Mouse (Mus musculus) liver, embryonic 11.5 days (tissue): Measurements from ENCODE around the gene Egfl8. TPM values are rescaled to one million over a fixed set of nuclear protein-coding genes. Genes with fewer than 3 reads are reported as not detected.

Experiments
- ATAC-seq: fragments of 200-750 bp; cut with Nextera tagmentation; replicated peaks from 2 replicates; pipeline ENCODE4 v1.8.0; 2017; ENCODE audit warnings: moderate number of reproducible peaks, mild to moderate bottlenecking, moderate TSS enrichment, moderate library complexity; ENCODE audit not compliant: low FRiP score
- DNase-seq: peaks from one replicate; pipeline ENCODE4 v3.0.0-alpha.2; 2017; ENCODE audit warnings: low spot score
- H3K27ac ChIP-seq: fragments of 300-500 bp; sonication (generic); 2 replicates; pipeline ENCODE4 v1.5.1; 2014; ENCODE audit warnings: mild to moderate bottlenecking, low read depth, low read length, control low read depth
- H3K27me3 ChIP-seq: fragments of 300-500 bp; sonication (generic); replicated peaks from 2 replicates; pipeline ENCODE4 v1.6.1; 2014; ENCODE audit warnings: low read length, mixed read lengths; ENCODE audit not compliant: control insufficient read depth, insufficient read depth
- H3K36me3 ChIP-seq: fragments of 300-500 bp; sonication (generic); 2 replicates; pipeline ENCODE4 v1.6.1; 2014; ENCODE audit warnings: mild to moderate bottlenecking, low read length, moderate library complexity, mixed read lengths; ENCODE audit not compliant: control insufficient read depth, insufficient read depth
- H3K4me1 ChIP-seq: fragments of 300-500 bp; sonication (generic); replicated peaks from 2 replicates; pipeline ENCODE4 v1.6.1; 2014; ENCODE audit warnings: low read length, mixed read lengths; ENCODE audit not compliant: control insufficient read depth, insufficient read depth
- H3K4me2 ChIP-seq: fragments of 300-500 bp; sonication (generic); 2 replicates; pipeline ENCODE4 v1.6.1; 2014; ENCODE audit warnings: mild to moderate bottlenecking, control low read depth, moderate library complexity
- H3K4me3 ChIP-seq: fragments of 300-500 bp; sonication (generic); 2 replicates; pipeline ENCODE4 v1.5.1; 2014; ENCODE audit warnings: low read depth, low read length, control low read depth
- H3K9ac ChIP-seq: fragments of 300-500 bp; sonication (generic); 2 replicates; pipeline ENCODE4 v1.6.1; 2014; ENCODE audit warnings: low read depth, low read length, control low read depth
- H3K9me3 ChIP-seq: fragments of 300-500 bp; sonication (generic); 2 replicates; pipeline ENCODE4 v1.6.1; 2016; ENCODE audit warnings: low read length, inconsistent platforms, mixed read lengths; ENCODE audit not compliant: control insufficient read depth
- WGBS: fragments of 180-500 bp; shearing (Covaris S2); extraction: QIAGEN DNeasy Blood & Tissue Kit; methylation state at CpG from one replicate; pipeline ENCODE4 v1.1.7; 2014; 5-methylcytosine and 5-hydroxymethylcytosine counted together
- polyA plus RNA-seq: library from polyadenylated mRNA; unstranded; fragments of >200 nt; fragmentation: Nextera tagmentation; extraction: Ambion mirVana; gene quantifications from 2 replicates; pipeline ENCODE4 v1.2.1, GENCODE M21; 2014

Gene Egfl8
- polyA plus RNA-seq, 1 experiment from 2014 or later, result 1.6 TPM

GRCm38 (mm10) chr17:34645831-34646511 lies 30.2 kb upstream of the Egfl8 start:
- H3K4me3 ChIP-seq, result peak overlapping the region; percentile 71
- no peak overlapping the region for H3K9ac ChIP-seq
- DNase-seq (no peak), ATAC-seq (no peak)
- H3K27me3 ChIP-seq, result no peaks in the 10 kb centered on the region
- peaks cover 17% of the 10 kb centered on the region for H3K36me3 ChIP-seq
- 70% methylated on average over 30 of the region's 30 CpGs for WGBS
- H3K27ac ChIP-seq, result peak overlapping the region; percentile 34; the same call in 1 of the 2 replicates
- H3K4me2 ChIP-seq, result peak overlapping the region; percentile 79
- peaks cover 19% of the 10 kb centered on the region for H3K4me1 ChIP-seq
- H3K9me3 ChIP-seq, result no peaks in the 10 kb centered on the region

DNA sequence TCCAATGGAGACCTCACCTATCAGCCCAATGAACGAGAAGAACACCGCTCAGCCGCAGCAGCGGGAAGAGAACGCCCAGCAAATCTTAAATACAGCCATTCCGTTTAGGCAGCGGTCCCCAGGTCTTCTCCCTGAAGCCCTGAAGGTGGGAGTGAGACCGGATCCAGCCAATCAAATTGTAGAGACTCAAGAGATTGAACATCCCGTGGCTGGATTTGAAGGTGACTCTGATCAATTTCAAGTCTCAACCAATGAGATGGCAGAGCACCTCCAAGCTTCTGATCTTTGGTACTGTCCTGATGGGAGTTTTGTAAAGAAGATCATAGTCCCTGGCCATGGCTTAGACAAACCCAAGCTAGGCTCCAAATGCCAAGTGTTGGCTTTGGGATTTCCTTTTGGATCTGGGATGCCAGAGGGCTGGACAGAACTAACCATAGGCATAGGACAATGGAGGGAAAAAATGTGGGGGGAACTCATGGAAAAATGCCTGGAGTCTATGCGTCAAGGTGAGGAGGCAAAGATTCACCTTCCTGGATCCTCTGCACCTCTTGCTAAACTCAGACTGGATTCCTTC lies 29.6 kb upstream of the Egfl8 start:
- Histone ChIP-seq H3K9me3 (no peaks in the 10 kb centered on the region), H3K9ac (peak overlapping the region; percentile 66; the same call in 1 of the 2 replicates), H3K27me3 (no peaks in the 10 kb centered on the region), H3K4me3 (peak overlapping the region; percentile 71), H3K27ac (no peak overlapping the region), H3K4me2 (peak overlapping the region; percentile 79), H3K36me3 (peaks cover 11% of the 10 kb centered on the region; the same call in 1 of the 2 replicates), H3K4me1 (peaks cover 19% of the 10 kb centered on the region)
- DNase-seq (no peak), ATAC-seq (no peak)
- WGBS, result 43% methylated on average over 10 of the region's 10 CpGs

GRCm38 (mm10) chr17:34644608-34645007 lies 28.8 kb upstream of the Egfl8 start, which contains the start of gene Fkbpl:
Gene Fkbpl, plus strand, starts transcription at chr17:34644764.
- DNase-seq (peak; percentile 87), ATAC-seq (peak; percentile 74)
- Histone ChIP-seq H3K9me3 (no peaks in the 10 kb centered on the region), H3K36me3 (peaks cover 7% of the 10 kb centered on the region; the same call in 1 of the 2 replicates), H3K4me3 (peak within 1 kb of the TSS; percentile 71), H3K27ac (peak within 1 kb of the TSS; percentile 26; the same call in 1 of the 2 replicates), H3K27me3 (no peaks in the 10 kb centered on the region), H3K9ac (peak within 1 kb of the TSS; percentile 66), H3K4me1 (peaks cover 19% of the 10 kb centered on the region), H3K4me2 (peak within 1 kb of the TSS; percentile 79)
- WGBS, result under 1% methylated on average over 16 of the region's 16 CpGs

- H3K27me3 ChIP-seq, result no peaks in the 10 kb centered on the region
- H3K9ac ChIP-seq, result no peak overlapping the region
- peaks cover 19% of the 10 kb centered on the region for H3K4me1 ChIP-seq
- H3K9me3 ChIP-seq, result no peaks in the 10 kb centered on the region
- H3K36me3 ChIP-seq, result peaks cover 2% of the 10 kb centered on the region; the same call in 1 of the 2 replicates
- no peak overlapping the region for H3K4me2 ChIP-seq
- no peak for ATAC-seq
- H3K27ac ChIP-seq, result no peak overlapping the region
- no peak for DNase-seq
- WGBS, result 77% methylated on average over 10 of the region's 10 CpGs
- H3K4me3 ChIP-seq, result no peak overlapping the region
Measured at GRCm38 (mm10) chr17:34643944-34644343, 28.2 kb upstream of the Egfl8 start.

DNA sequence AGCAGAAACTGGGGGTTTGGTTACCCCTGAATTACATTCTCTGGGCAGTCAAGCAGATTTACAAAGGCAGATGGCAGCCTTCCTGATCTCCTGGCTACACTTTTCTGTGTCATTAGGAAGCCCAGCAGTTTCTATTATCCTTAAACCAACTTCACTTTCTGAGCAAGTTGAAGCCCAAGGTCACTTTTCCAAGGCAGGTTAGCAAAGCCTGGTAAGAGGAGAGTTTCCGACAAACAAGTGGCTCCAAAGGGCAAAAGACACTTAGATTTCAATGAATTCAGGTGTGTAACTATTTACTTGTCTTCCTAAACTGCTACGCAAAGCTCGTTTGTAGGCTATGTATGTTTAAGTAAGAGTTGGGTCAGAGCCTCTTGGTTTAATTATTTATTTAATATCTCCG lies 27.6 kb upstream of the Egfl8 start:
- H3K9me3 ChIP-seq, result no peaks in the 10 kb centered on the region

DNA sequence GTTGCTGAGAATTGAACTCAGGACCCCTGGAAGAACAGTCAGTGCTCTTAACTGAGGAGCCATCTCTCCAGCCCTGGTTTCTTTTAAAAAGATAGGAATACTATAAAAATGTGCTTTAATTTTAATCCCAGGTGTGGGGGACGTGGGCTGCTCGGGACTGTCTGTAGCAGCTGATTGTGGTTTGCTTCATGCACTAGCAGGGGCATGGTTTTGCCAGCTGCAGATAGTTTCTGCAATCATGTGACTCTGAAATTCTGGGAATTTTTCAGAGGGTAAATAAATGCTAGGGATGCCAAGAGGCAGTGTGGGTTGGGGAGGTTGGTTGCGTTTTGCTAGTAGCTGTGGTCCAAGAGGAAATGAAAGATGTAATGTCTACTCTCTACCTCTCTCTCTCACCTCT lies 26.2 kb upstream of the Egfl8 start:
- H3K27ac ChIP-seq, result no peak overlapping the region
- H3K9me3 ChIP-seq, result no peaks in the 10 kb centered on the region
- no peak overlapping the region for H3K9ac ChIP-seq
- peaks cover 2% of the 10 kb centered on the region; the same call in 1 of the 2 replicates for H3K36me3 ChIP-seq
- WGBS, result 55% methylated on average over 3 of the region's 3 CpGs
- no peak for DNase-seq
- no peak overlapping the region for H3K4me2 ChIP-seq
- H3K4me1 ChIP-seq, result peaks cover 13% of the 10 kb centered on the region
- H3K4me3 ChIP-seq, result no peak overlapping the region
- H3K27me3 ChIP-seq, result no peaks in the 10 kb centered on the region
- ATAC-seq, result no peak

More for the DNA sequence above, 27.6 kb upstream of the Egfl8 start:
- no peaks in the 10 kb centered on the region for H3K27me3 ChIP-seq
- no peak overlapping the region for H3K4me3 ChIP-seq
- H3K4me2 ChIP-seq, result no peak overlapping the region
- H3K9ac ChIP-seq, result no peak overlapping the region
- WGBS, result 85% methylated on average over 4 of the region's 4 CpGs
- no peak overlapping the region for H3K27ac ChIP-seq
- peaks cover 19% of the 10 kb centered on the region for H3K4me1 ChIP-seq
- H3K36me3 ChIP-seq, result peaks cover 2% of the 10 kb centered on the region; the same call in 1 of the 2 replicates
- ATAC-seq (no peak), DNase-seq (no peak)

- ATAC-seq (no peak), DNase-seq (no peak)
- Histone ChIP-seq H3K36me3 (peaks cover under 1% of the 10 kb centered on the region; the same call in 1 of the 2 replicates), H3K4me2 (no peak overlapping the region), H3K9me3 (no peaks in the 10 kb centered on the region), H3K4me3 (no peak overlapping the region), H3K27ac (no peak overlapping the region), H3K27me3 (no peaks in the 10 kb centered on the region), H3K9ac (no peak overlapping the region), H3K4me1 (peaks cover 7% of the 10 kb centered on the region)
- 33% methylated on average over 11 of the region's 11 CpGs for WGBS
Measured at GRCm38 (mm10) chr17:34640778-34641601, 25.2 kb upstream of the Egfl8 start.

DNA sequence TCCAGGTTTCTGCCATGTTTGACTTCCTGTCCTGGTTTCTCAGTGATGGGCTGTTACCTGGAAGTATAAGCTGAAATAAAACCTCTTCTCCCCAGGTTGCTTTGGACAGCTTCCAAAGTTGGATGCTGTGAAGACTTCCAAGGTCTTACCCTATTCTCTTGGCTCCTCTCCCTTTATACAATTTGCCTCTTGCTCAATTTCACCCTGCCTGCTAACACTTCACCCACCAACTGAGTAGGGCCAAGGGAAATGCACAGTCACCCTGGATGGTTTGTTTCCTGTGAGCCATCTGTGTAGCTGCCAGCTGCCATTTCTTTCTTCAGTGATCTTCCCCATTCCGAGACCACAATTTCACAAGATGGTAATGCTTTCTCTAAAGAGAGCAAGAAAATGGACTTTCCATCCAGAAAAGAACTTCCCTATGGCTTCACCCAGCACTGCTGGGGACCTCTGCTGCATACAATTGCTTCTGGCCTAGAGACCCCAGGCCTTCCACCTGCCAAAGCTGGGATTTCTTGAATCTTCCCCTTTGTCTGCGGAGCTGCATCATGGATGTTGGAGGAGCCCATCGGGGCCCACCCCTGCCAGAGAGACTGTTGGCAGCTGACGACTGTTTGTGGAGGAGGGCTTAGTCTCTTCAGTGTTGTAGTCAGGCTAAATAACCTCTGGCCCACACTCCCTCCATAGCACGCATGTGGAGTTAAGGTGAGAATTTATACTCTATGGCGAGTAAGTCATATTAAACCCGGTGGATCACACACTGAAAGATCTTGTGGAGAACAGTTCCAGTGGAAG lies 23.9 kb upstream of the Egfl8 start:
- no peak overlapping the region for H3K9ac ChIP-seq
- ATAC-seq (no peak), DNase-seq (no peak)
- no peaks in the 10 kb centered on the region for H3K9me3 ChIP-seq
- H3K27ac ChIP-seq, result no peak overlapping the region
- H3K4me1 ChIP-seq, result no peaks in the 10 kb centered on the region
- no peaks in the 10 kb centered on the region for H3K27me3 ChIP-seq
- no peak overlapping the region for H3K4me2 ChIP-seq
- no peaks in the 10 kb centered on the region for H3K36me3 ChIP-seq
- WGBS, result 74% methylated on average over 7 of the region's 7 CpGs
- no peak overlapping the region for H3K4me3 ChIP-seq
